ENCODE assay signal across 8 mouse cellular contexts in the genomic region with DNA sequence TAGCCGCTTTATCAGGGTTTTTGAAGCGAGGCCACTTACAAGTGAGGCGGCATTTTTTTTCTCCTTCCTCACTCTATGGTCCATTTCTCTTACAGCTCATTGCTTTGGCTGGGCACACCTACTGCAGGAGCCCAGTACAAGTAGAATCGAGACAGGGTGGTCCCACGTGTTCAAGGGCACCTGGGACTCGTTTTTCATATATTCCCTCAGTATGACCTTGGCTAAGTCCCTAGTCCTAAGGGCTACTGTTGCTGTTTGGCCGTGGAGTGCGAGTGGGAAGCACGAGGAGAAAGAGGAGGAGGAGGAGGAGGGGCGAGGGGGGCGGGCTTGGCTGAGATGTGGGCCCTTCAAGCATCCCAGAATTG. TPM values are rescaled to one million over a fixed set of nuclear protein-coding genes. Genes with fewer than 3 reads are reported as not detected.
A peak's percentile ranks its signal among the peaks of the same experiment; 100 is the strongest.
DNase-seq lines count a peak whose midpoint lies in the region; ATAC-seq and TF ChIP-seq lines count a peak whose summit lies in the region.

No protein-coding gene starts in this region.

- H3K9ac ChIP-seq in lung, postnatal 0 days (replicated peaks; ENCODE audit: low read depth), result no peak overlapping the region

- ATAC-seq in lung, postnatal 0 days, result peak; percentile 18; the same call in 1 of the 2 replicates
- ATAC-seq in CD4-positive, CD25-positive, alpha-beta regulatory T cell, adult 4 months, result no peak

- TF ChIP-seq EP300 in lung, postnatal 0 days (IDR thresholded peaks at IDR 0.05), result no peak

- H3K9me3 ChIP-seq in lung, postnatal 0 days (ENCODE audit: low read length), result no peaks in the 10 kb centered on the region
- no peaks in the 10 kb centered on the region for H3K9me3 ChIP-seq in limb, embryonic 10.5 days (replicated peaks)

- peak; percentile 1 for DNase-seq in embryo, embryonic 11.5 days (ENCODE audit: low read depth, low spot score)
- no peak for DNase-seq in embryo, embryonic 10 days (ENCODE audit: low spot score)
- no peak for DNase-seq in lung, postnatal 0 days (ENCODE audit: low spot score)
- DNase-seq in lung, postnatal 25 days (ENCODE audit: low spot score), result no peak
- DNase-seq in limb, embryonic 10.5 days (ENCODE audit: low spot score), result no peak
- DNase-seq in cerebellum, adult 11 months, result no peak

- 13% methylated on average over 8 of the region's 11 CpGs for WGBS in lung, postnatal 0 days
- WGBS in limb, embryonic 10.5 days, result 9% methylated on average over 10 of the region's 11 CpGs
- WGBS in olfactory bulb, adult 2 months, result 20% methylated on average over 9 of the region's 11 CpGs

- no peak for TF ChIP-seq CTCF in lung, postnatal 0 days (IDR thresholded peaks at IDR 0.05)
- TF ChIP-seq CTCF in olfactory bulb, adult 2 months (IDR thresholded peaks at IDR 0.05; ENCODE audit: insufficient read depth, low read depth, low read length), result no peak

- no peaks in the 10 kb centered on the region for H3K4me1 ChIP-seq in lung, postnatal 0 days (ENCODE audit: insufficient read depth, low read depth, low read length)
- H3K4me1 ChIP-seq in limb, embryonic 10.5 days, result peaks cover 4% of the 10 kb centered on the region; the same call in 1 of the 2 replicates
- peaks cover 3% of the 10 kb centered on the region; the same call in 1 of the 2 replicates for H3K4me1 ChIP-seq in olfactory bulb, adult 2 months (ENCODE audit: control insufficient read depth, insufficient read depth, low read length)

- no peak for TF ChIP-seq POLR2A in olfactory bulb, adult 2 months (IDR thresholded peaks at IDR 0.05; ENCODE audit: insufficient read depth, low read depth, low read length)

- no peak overlapping the region for H3K27ac ChIP-seq in lung, postnatal 0 days (ENCODE audit: low read length)
- H3K27ac ChIP-seq in limb, embryonic 10.5 days, result peak overlapping the region; percentile 89
- no peak overlapping the region; the same call in 1 of the 2 replicates for H3K27ac ChIP-seq in olfactory bulb, adult 2 months (ENCODE audit: insufficient read depth, low read depth, low read length)

- H3K36me3 ChIP-seq in lung, postnatal 0 days (ENCODE audit: insufficient read depth, low read length), result no peaks in the 10 kb centered on the region
- no peaks in the 10 kb centered on the region for H3K36me3 ChIP-seq in limb, embryonic 10.5 days

- H3K27me3 ChIP-seq in lung, postnatal 0 days (replicated peaks; ENCODE audit: insufficient read depth, low read length), result no peaks in the 10 kb centered on the region
- peaks cover 68% of the 10 kb centered on the region for H3K27me3 ChIP-seq in limb, embryonic 10.5 days (ENCODE audit: low read depth, poor library complexity, severe bottlenecking)

- H3K4me2 ChIP-seq in lung, postnatal 0 days (replicated peaks; ENCODE audit: low read depth, low read length), result peak overlapping the region; percentile 64

- H3K4me3 ChIP-seq in lung, postnatal 0 days (ENCODE audit: low read depth, low read length), result peak overlapping the region; percentile 63
- peak overlapping the region; percentile 69 for H3K4me3 ChIP-seq in limb, embryonic 10.5 days
- peak overlapping the region; percentile 93 for H3K4me3 ChIP-seq in olfactory bulb, adult 2 months (ENCODE audit: insufficient read depth, low read depth, low read length)

RNA-seq across cellular contexts. Expression of a gene that starts 0.4 kb away (rescaled TPM):
- 5.7 and 6.7 TPM in 2 replicates for polyA plus RNA-seq in lung, postnatal 0 days (2015; fragmentation: Nextera tagmentation; extraction: Ambion mirVana)
- 15.5 and 16.1 TPM in 2 replicates for polyA plus RNA-seq in limb, embryonic 10.5 days (2016; fragmentation: Nextera tagmentation; extraction: Ambion mirVana)
- not detected in 2 replicates for polyA plus RNA-seq in olfactory bulb, adult 2 months (2012; ENCODE audit: insufficient read depth, insufficient read length, low replicate concordance, missing spikeins)
- 1 to 10 TPM; 3.3 to 6.2 TPM for polyA plus RNA-seq in CD4-positive, CD25-positive, alpha-beta regulatory T cell, adult 4 months (2017; shearing (Covaris generic))

RNA-seq across cellular contexts. Expression of a gene that starts 10.9 kb away (rescaled TPM):
- 8.5 and 9.0 TPM in 2 replicates for polyA plus RNA-seq in lung, postnatal 0 days (2015; fragmentation: Nextera tagmentation; extraction: Ambion mirVana)
- 12.9 and 13.7 TPM in 2 replicates for polyA plus RNA-seq in limb, embryonic 10.5 days (2016; fragmentation: Nextera tagmentation; extraction: Ambion mirVana)
- not detected in 2 replicates for polyA plus RNA-seq in olfactory bulb, adult 2 months (2012; ENCODE audit: insufficient read depth, insufficient read length, low replicate concordance, missing spikeins)
- 1 to 10 TPM; 5.9 to 9.5 TPM for polyA plus RNA-seq in CD4-positive, CD25-positive, alpha-beta regulatory T cell, adult 4 months (2017; shearing (Covaris generic))

RNA-seq across cellular contexts. Expression of a gene that starts 56.1 kb away (rescaled TPM):
- polyA plus RNA-seq in lung, postnatal 0 days (2015; fragmentation: Nextera tagmentation; extraction: Ambion mirVana), result 0.88 and 1.5 TPM in 2 replicates
- polyA plus RNA-seq in limb, embryonic 10.5 days (2016; fragmentation: Nextera tagmentation; extraction: Ambion mirVana), result 15.8 and 32.4 TPM in 2 replicates
- polyA plus RNA-seq in olfactory bulb, adult 2 months (2012; ENCODE audit: insufficient read depth, insufficient read length, low replicate concordance, missing spikeins), result 200 TPM in 1 of 2 replicates, not detected in the other
- polyA plus RNA-seq in CD4-positive, CD25-positive, alpha-beta regulatory T cell, adult 4 months (2017; shearing (Covaris generic)), result 10 to 100 TPM; 45.7 to 49.4 TPM
